Mouse (Mus musculus): ENCODE measurements around the gene Nmi.
"Not testable (repeated sequence)": the region's sequence is repeated elsewhere in the genome, so short reads cannot be mapped to it uniquely, and the experiment has no call there.

The Nmi gene

DNA sequence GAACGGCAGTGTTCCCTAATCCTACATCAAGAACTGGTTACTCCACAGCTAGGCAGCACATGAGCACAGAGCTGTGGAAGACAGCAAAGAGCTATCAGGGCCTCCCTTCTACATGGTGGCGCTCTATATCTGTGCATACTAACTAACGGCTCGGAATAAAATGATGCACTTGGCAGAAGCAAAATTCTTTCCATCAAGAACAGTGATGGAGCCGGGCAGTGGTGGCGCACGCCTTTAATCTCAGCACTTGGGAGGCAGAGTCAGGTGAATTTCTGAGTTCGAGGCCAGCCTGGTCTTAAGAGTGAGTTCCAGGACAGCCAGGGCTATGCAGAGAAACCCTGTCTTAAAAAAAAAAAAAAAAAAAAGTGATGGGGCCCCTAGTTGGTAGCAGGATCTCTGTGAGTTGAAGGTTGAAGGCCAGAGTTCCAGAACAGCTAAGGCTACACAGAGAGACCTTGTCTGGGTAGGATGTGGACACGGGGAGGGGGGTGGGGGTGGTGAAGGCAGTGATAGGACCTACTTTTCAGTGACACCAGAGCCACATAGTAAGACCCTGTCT lies at the start of gene Nmi:
TSS of gene Nmi (minus strand) at position 85 of the 559 bp plus-strand sequence.
- no peak for DNase-seq (ENCODE audit: low spot score in 2 of 2)

GRCm38 (mm10) chr2:52016361-52016760 lies 43.1 kb upstream of the Nmi start:
- DNase-seq (ENCODE audit: low spot score in 2 of 2) = no peak

DNA sequence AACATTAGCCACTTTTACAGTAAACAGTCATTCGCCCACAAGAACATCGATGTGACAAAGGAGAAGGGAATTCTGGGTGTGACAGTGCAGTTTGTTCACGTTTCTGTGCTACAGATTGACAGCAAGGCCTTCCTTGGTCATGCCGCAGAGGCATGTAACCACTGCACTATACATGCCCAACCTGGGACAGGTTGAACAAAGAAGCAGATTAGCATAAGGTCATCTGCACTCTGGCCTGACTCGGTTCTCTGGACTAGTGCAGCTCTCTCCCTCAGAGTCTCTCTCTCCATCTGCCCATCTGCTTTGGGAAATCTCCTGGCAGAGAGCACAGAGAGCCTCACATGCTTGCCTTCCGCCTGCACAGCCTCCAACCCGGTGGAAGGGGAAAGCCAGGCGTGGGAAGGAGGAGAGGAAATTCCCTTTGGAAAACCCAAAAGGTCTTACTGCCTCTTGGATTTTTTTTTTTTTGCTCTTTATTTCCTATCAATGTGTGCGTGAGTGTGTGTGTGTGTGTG lies 40.1 kb upstream of the Nmi start:
- DNase-seq (ENCODE audit: low spot score in 2 of 2) = no peak

GRCm38 (mm10) chr2:52011820-52012219 lies 38.5 kb upstream of the Nmi start:
- not testable (repeated sequence) for DNase-seq (ENCODE audit: low spot score in 2 of 2)

DNA sequence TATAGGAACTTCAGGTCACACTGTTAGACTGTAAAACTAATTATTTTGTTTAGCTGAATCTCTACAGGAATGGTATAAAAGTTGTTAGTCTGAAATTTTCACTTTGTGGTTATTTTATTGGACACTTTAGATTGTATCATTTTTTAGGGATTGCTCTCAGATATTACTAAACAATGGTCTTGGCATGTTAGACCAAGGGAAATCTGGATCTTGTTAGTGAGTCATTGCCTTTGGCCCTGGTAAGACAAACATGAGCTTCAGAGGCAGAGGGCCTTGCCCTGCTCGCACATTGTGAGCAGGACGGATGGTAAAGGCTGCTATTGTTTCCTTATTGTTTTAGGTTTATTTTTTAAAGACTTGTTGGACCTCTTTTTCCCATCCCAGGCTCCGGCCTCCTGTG lies 33.1 kb upstream of the Nmi start:
- no peak for DNase-seq (ENCODE audit: low spot score in 2 of 2)

DNA sequence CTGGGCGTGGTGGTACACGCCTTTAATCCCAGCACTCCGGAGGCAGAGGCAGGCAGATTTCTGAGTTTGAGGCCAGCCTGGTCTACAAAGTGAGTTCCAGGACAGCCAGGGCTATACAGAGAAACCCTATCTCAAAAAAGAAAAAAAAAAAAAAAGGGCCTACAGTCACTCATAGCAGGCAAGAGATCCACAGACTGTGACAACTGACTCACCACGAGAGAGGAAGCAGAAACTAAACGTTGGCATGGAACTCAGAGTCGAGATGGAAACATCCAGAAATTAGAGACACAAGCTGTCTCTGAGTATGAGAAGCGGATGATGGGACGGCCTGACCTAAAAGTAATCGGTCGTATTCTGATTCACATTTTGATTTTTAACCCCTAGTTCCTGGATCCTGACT lies 29.0 kb upstream of the Nmi start:
- not testable (repeated sequence) for DNase-seq (ENCODE audit: low spot score in 2 of 2)

- no peak for DNase-seq (ENCODE audit: low spot score in 2 of 2)
Observed at GRCm38 (mm10) chr2:52001521-52001920, 28.2 kb upstream of the Nmi start.

GRCm38 (mm10) chr2:51999996-52000395 lies 26.7 kb upstream of the Nmi start:
- peak; percentile 4 to 7 for DNase-seq (ENCODE audit: low spot score in 2 of 2)

GRCm38 (mm10) chr2:51991447-51991846 lies 18.2 kb upstream of the Nmi start:
- DNase-seq (ENCODE audit: low spot score in 2 of 2) = no peak

GRCm38 (mm10) chr2:51989559-51989958 lies 16.3 kb upstream of the Nmi start:
- DNase-seq (ENCODE audit: low spot score in 2 of 2) = no peak

GRCm38 (mm10) chr2:51986695-51987094 lies 13.4 kb upstream of the Nmi start:
- no peak for DNase-seq (ENCODE audit: low spot score in 2 of 2)

- no peak for DNase-seq (ENCODE audit: low spot score in 2 of 2)
Observed at GRCm38 (mm10) chr2:51986157-51986556, 12.9 kb upstream of the Nmi start.

- DNase-seq (ENCODE audit: low spot score in 2 of 2) = no peak
Observed at GRCm38 (mm10) chr2:51985241-51985640, 11.9 kb upstream of the Nmi start.

GRCm38 (mm10) chr2:51982288-51982687 lies 9.0 kb upstream of the Nmi start:
- no peak for DNase-seq (ENCODE audit: low spot score in 2 of 2)

- no peak for DNase-seq (ENCODE audit: low spot score in 2 of 2)
Observed at GRCm38 (mm10) chr2:51981630-51982029, 8.3 kb upstream of the Nmi start.

GRCm38 (mm10) chr2:51972641-51973409 lies 469 bp downstream of the Nmi start:
- peak in 1 of 2 experiments; percentile 20 for DNase-seq (ENCODE audit: low spot score in 2 of 2)

DNA sequence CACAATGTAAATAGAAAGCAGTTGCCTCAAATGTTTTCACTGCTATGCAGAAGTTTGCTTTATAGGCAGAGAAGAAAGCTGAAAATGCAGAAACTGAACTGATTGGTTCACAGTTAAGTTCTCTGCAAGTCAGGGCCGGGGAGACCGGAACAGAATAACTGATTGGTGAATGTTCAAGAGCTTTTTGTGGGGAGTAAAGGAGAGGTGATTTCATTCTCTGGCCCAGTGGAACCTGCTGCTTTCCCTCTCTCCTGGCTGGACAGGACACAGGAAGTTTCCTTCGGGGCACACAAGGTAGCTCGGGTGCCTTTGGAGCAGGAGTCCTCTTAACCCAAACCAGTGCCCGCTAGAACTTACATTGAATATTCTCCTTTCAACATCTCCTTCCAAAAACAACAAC lies 1.2 kb downstream of the Nmi start:
- no peak for DNase-seq (ENCODE audit: low spot score in 2 of 2)

DNA sequence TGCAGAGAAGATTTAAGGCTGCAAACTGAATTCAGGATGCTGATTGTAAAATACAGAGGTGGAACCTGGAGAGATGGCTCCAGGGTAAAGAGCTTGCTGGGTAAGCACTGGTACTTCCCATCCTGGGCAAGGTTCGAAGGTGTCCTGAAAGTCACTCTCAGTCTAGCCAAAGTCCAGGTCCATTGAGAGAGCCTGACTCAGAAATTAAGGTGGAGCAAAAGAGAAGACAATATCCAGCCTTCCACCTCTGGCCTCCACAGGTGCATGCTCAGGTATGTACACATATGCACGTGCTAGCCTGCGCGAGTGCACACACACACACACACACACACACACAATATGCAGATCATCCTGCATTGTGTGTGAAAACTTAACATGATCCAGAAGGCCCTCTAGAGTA lies 2.4 kb downstream of the Nmi start:
- DNase-seq (ENCODE audit: low spot score in 2 of 2) = no peak

- DNase-seq (ENCODE audit: low spot score in 2 of 2) = no peak
Observed at GRCm38 (mm10) chr2:51967288-51967687, 6.0 kb downstream of the Nmi start.

DNA sequence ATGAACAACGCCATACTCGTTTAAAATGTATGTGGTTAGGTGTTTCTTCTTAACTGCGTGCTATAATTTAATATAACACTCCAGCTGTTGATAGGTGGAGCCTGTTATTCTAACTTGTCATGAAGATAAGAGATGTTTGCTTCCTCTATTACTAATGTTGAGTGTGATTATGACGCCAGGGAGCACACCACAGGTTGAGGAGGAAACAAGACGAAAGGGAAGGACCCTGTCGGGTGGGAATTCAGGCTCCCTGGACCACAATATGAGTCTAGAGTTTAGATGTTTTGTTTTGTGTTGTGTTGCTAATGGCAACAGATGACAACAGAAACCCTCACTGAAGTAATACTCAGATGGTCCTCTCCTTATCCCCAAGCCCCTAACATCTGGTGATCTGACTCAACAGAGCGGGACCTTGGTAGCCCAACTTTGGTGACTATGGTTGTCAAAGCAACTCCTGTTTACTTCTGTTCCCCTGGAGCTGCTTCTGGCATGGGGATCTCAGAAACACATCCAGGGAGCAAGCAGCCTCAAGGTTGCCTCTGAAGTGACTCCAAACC lies 19.6 kb downstream of the Nmi start:
- DNase-seq (ENCODE audit: low spot score in 2 of 2) = no peak

DNA sequence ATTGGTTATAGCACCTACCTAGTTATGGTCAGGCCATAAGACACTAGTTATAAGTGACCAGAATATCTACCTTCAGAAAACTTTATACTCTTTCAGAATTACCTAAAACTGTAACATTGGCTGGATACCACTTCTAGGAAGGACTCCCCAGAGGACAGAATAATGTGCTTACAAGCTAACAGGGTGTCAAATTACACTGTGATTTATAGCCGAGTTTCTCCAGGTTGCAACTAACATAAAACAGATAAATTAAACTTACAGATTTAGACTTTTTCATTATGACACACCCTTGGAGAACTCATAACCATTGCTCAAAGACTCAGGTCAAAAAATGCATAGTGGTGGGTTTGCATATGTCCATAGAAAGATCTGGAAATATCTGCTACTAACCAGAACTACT lies 22.4 kb downstream of the Nmi start:
- DNase-seq (ENCODE audit: low spot score in 2 of 2) = no peak

DNA sequence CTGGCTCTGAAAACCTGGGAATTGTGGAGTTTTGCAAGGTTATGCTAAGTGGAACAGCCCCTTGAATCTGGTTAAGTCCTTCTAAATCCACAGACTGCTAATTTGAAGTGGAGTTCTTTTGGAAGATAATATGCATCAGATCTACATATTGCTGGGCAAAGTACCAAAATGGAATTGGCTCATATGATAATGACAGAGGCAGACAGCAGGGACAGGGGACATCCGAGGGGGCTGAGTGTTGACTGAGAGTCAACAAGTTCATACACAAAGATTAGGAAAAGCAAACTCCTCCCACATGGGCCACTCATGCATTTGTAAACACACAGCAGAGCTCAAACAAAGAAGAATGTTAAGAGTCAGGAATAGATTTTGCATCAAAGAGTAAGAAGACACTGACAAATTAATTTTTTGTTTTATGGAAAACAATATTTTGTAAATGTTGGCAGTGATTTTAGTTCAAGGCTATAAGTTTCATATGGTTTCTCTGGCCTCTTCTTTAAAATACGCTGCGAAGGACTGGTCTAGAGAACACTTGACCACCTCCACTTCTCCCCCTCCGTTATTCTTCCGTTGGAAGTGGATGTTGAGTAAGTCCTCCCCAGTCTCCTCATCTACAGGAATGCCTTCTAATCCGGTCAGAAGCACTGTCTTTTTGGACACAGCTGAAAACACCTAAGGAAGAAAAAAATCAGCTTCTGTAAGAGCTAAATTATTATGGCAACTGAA lies 25.0 kb downstream of the Nmi start:
- DNase-seq (ENCODE audit: low spot score in 2 of 2) = no peak
